Mouse (Mus musculus) C2C12 (cell line): ENCODE results near the gene 2900026A02Rik.

Source experiments
- CEBPB ChIP-seq: IDR thresholded peaks from one replicate; pipeline ENCODE4 v1.6.1; 2011; ENCODE audit warnings: low read depth, mild to moderate bottlenecking, control low read depth, moderate library complexity
- CTCF ChIP-seq: IDR thresholded peaks from one replicate; pipeline ENCODE4 v1.5.1; 2011; ENCODE audit not compliant: control insufficient read depth, insufficient read depth, insufficient read length
- MAX ChIP-seq: IDR thresholded peaks from one replicate; pipeline ENCODE4 v1.6.1; 2011; ENCODE audit warnings: mild to moderate bottlenecking, control low read depth
- MYOG ChIP-seq: IDR thresholded peaks from one replicate; pipeline ENCODE4 v1.6.1; 2011; ENCODE audit not compliant: control insufficient read depth, insufficient read length; ENCODE audit errors: extremely low read depth
- USF1 ChIP-seq: IDR thresholded peaks from one replicate; pipeline ENCODE4 v1.6.1; 2011; ENCODE audit warnings: low read depth, mild to moderate bottlenecking, control low read depth, moderate library complexity

DNA sequence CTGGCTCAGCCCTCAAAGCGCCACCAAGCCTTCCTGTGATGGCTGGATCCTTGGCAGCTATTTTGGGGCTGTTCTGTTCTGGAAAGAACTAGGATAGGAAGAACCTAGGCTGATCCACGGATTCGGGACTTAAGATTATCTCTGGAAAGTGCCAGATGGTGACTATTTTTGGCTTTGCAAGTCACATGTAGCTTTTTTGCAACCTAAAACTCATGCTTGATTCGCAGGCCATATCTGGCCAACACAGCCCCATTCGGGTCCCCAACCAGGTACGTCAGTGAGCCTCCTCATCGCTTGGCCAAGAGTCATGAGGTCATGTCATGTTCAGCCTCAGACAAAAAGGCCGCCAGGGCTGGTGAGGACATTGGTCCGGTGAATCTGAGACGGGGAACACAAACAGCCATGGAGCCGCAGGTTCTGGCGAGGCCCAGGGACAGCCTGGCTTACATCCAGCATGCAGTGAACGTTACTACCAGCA, 73.0 kb downstream of the 2900026A02Rik start:
- TF ChIP-seq CTCF (no peak), MAX (no peak), MYOG (no peak), CEBPB (no peak), USF1 (no peak)
